Mouse (Mus musculus): ENCODE results near the gene Hsd17b1.

Hsd17b1 gene

DNA sequence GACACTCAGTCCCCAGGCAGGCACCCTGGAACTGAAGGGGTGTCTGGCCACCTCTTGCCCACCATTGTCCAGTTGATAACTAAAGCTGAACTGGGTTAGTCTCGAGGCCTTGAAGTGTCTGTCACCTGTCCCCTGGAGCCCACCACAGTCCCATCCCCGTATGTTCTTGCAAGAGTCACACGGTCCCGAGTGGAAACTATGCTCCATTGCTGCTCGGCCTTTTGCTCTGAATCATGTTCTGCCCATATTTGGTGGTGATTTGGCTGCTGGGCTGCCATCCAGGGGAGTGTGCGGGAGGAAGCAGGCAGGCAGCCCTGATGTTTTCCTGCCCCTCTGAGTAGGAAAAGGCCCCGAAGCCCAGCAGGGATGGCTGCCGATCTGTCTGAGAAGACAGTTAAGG, 18.1 kb upstream of the Hsd17b1 start:
- peak; percentile 85 for DNase-seq (ENCODE audit: low read depth)

DNA sequence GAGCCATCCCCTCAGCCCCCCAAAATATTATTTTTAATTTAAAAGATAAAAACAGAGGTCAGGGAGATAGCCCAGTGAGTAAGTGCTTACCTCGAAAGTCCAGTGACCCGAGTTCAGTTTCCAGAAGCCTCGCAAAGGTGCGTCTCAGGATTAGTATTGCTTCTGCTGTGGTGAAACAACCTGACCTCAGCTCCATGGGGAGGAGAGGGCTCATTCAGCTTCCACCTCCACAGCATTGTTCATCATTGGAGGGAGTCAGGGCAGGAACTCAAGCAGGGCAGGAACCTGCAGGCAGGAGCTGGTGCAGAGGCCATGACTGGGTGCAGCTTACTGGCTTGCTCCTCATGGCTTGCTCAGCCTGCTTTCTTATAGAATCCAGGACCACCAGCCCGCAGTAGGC, 17.2 kb upstream of the Hsd17b1 start:
- no peak for DNase-seq (ENCODE audit: low read depth)

DNA sequence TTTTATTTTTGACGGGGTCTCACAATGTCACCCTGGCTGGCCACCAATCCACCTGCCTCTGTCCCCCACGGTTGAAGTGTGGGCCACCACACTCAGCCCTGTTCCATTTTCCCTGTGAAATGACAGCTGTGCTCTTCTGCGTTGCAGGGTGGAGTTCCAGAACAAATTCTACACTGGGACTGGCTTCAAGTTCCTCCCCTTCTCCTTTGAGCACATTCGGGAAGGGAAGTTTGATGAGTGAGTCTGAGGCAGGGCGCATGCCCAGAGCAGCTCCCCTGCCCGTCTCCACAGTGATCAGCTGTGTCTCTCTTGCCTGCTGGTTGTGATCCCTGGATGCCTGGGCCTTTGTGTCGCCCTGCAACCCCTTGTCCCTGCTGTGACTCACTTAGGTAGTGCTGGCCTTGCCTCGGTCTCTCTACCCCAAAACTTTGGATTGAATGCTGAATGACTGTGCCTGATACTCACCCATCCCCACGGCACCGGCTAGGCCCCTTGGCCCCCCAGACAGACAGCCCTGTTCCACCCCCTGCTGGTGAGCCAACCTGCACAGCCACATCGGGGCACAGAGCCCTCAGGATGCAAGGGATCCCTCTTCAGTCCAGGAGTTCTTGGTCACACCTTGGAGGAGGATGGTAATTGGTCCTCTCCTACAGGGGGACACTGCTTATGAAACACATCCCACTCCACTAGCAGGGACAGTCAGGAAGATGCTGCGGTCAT, 15.9 kb upstream of the Hsd17b1 start:
- DNase-seq (ENCODE audit: low read depth), result no peak

DNA sequence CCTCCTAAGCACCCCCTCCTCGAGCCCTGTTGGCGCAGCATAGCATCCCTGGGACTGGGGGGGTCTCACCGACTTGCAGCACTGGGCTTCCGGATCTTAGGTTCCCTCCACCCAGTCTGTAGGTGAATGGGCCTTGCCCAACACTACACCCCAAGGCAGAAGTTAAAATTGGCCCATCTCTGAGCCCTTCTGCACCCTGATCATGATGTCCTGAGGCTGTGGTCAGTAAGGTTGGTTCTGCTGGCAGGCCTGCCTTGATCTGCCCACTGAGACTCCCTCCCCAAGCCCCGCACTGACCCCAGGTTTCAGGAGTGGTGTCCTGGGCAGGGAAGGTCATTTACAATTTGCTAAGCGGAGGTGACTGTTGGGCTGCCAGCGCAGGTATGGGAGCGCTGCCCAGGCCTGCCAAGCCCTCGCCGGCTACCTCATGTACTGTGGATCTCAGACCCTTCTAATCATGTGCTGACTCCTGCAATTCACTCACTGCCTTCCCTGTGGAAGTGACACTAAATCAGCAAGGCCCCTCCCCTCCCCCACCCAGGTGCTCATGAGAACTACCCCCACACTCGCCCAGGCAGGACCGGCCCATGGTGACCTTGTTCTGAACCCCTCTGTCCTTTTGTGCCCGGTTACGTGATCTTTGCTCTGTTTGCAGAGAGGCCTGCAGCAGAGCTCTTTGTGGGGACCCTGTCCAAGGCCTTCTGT, 15.1 kb upstream of the Hsd17b1 start:
- DNase-seq (ENCODE audit: low read depth), result no peak

DNA sequence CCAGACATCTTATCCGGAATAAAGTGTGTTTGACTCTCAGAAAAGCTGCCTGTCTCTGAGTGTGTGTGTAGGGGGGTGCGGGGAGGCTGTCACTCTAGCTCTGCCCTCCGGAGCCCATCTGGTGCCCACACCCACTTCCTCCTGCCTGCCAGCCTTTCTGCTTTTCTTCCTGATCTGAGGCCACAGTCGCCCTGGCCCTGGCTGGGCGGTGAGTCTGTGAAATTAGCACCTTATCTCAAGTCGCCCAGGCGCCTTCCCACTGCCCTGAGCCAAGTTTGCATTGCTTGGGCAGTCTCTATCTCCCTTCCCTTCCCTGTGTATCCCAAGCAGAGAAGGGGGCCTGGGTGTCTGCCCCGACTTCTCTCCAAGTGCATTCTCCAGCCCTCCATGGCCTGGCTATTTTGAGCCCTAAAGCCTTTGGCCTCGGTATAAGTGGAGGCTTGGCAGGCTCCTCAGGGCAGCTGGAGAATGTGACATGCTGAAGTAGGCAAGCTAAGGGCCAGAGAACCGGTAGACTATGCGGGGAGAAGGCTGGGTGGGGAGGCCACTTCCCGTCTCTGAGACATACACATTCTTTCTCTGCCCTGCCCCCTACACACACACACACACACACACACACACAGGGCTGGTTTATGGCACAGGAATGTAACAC, 14.4 kb upstream of the Hsd17b1 start:
- DNase-seq (ENCODE audit: low read depth), result no peak

DNA sequence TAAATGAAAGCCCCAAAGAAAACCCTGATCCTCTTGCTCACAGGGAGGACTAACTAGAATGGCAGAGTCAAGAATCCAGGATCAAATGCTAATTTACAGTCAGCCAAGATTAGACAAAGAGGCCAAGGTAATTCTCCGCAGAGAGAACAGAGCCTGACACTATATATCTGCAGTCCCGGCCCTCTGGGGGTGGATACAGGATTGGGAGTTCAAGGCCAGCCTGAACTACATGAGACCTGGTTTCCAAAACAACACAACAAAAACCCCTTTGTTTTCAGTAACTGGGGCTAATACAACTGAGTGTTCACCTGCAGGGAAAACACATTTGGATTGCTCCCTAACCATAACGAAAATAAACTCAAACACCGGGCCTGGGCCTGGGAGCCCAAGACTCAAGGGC, 13.7 kb upstream of the Hsd17b1 start:
- DNase-seq (ENCODE audit: low read depth), result no peak

DNA sequence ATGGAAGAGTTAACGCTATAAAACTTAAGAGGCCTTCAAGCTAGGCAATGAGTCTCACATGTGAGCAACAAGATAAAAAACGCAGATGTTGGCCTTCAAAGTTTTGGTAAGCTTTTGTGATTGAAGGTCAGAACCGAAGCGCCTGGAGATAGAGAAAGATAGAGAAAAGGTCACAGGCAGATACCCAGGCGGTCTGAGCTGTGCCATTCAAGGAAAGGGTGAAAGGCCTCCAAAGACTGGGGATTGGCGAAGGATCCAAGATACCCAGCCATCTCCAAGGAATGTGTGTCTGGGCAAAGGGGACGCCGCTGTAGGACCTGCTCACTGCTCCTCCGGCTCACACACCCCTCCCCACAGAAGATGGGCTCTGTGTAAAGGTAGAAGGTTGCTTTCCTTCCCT, 13.2 kb upstream of the Hsd17b1 start:
- no peak for DNase-seq (ENCODE audit: low read depth)

DNA sequence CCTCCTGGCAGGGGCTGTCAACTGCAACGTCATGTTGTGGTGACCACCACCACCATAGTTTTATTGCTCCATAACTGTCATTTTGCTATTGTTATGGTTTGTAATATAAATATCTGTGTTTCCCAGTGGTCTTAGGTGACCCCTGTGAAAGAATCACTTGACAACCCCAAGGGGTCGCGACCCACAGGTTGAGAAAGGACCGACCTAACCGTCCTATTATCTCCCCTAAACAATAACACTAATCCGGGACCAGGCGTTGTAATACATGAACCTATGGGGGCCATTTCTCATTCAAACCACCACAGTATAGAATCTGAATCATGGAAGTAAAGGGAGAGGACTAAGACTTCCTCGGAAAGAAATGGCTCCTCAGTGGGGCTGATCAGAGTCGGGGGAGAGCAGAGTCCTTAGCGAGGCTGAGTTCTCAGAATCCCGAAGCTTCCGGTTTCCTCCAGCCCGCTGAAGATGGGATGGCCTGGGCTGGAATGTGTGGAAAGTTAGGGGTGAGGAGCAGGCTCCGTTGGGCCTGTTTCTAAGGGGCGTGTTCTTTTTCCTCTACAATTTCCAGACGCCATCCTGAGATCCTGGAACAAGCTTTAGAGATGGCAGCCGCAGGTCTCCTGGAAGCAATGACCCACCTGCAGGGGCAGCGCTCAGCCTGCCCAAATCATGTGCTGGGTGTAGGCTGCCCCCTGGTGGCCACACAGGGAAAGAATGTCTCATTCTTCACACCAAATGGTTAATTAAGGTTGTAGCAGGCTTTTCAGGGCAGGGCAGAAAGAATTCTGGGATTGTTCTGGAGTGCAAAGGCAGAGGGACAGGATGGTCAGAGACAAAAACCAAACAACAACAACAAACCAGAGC, 11.4 kb upstream of the Hsd17b1 start:
- no peak for DNase-seq (ENCODE audit: low read depth)

DNA sequence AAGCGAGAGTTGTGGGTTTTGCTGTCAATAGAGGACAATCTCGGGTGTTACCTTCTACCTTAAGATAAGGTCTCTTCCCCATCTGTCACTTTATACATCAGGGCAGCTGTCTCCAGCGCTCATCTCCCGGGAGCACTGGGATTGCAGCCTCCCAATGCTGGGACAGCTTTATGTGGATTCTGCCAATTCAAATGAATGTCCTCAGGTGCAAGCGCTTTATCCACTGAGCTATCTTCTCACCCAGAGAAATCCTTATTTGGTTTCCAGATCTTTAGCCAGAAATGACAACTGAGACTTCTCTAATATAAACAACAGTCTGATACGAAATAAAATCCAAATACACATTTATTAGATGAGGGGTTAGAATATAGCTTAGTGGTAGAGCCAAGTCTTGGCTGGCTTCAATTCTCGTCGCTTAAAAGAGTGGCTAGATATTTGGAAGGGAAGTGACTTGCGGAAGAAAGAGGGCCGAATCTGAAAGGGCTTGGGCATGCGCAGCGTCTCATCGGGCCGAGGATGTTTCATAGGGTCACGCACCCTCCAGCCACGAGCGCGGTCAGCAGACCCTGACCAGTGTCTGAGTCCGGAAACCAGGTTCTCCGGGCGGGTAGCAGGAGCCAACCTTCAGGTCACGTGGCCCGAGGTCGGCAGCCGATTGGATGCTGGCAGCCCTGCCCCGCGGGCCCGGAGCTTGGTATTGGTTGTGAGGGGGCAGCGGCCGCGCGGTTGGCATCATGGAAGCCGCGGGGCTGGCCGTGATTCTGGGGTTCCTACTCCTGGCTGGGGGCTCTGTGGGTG, 8.6 kb upstream of the Hsd17b1 start, which contains the start of gene Naglu:
Gene Naglu (plus strand): TSS at position 622 of the 798 bp plus-strand sequence.
- DNase-seq (ENCODE audit: low read depth), result peak; percentile 87

DNA sequence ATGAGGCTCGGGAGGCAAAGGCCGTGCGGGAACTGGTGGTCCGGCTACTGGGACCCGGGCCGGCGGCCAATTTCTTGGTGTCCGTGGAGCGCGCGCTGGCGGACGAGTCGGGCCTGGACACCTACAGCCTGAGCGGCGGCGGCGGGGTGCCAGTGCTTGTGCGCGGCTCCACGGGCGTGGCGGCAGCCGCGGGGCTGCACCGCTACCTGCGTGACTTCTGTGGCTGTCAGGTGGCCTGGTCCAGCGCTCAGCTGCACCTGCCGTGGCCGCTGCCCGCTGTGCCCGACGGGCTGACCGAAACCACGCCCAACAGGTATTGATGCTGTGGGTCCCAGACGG, 8.1 kb upstream of the Hsd17b1 start:
- no peak for DNase-seq (ENCODE audit: low read depth)

DNA sequence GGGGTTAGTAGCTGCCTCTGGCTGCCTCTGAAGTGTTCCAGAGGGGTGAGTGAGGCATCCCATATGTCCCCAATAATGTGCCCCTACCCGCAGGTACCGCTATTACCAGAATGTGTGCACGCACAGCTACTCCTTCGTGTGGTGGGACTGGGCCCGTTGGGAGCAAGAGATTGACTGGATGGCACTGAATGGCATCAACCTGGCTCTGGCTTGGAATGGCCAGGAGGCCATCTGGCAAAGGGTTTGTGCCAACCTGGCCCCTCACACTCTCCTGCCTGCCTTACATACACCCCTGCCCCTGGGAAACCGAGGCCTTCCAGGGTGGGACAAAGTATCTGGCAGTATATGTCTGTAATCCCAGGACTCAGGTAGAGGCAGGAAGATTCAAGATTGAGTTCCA, 7.2 kb upstream of the Hsd17b1 start:
- no peak for DNase-seq (ENCODE audit: low read depth)

DNA sequence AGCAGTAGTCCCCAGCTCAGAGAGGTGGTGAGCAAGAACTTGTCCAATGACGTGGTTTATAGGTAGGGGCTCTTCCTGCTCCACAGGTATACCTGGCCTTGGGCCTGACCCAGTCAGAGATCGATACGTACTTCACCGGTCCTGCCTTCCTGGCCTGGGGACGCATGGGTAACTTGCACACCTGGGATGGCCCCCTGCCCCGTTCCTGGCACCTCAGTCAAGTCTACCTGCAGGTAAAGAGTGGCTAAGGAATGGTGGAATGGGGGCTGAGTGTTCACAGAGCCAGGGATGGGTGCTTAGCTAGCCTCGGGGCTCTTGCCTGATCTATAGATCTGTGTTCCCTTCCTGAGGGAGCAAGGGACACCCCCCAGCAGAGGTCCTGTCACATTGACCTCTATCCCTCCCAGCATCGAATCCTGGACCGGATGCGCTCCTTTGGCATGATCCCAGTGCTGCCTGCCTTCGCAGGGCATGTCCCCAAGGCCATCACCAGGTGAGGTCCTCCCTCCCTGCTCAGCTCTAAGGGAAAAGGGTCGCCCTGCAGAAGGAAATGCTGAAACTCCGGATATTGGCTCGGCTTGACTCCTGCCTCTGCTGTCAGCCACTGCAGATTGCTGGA, 6.3 kb upstream of the Hsd17b1 start:
- no peak for DNase-seq (ENCODE audit: low read depth)

DNA sequence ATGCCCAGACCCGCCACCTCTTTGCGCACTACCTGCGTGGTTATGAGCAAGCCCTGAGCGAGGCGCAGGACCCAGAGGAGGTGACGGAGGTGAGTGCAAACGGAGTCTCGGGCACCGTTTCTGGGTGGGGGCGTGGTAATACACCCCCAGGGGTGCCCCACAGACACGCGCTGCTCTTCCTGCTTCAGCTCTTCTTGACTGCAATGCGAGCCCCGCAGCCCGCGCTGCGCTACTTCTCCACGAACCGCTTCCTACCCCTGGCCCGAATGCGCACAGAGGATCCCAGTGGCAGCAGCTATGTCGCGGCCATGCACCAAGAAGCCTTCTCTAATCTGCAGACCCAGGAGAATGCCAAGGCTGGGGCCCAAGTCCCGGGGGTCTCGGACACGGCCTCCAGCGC, 1.5 kb downstream of the Hsd17b1 start:
- no peak for DNase-seq (ENCODE audit: low read depth)

DNA sequence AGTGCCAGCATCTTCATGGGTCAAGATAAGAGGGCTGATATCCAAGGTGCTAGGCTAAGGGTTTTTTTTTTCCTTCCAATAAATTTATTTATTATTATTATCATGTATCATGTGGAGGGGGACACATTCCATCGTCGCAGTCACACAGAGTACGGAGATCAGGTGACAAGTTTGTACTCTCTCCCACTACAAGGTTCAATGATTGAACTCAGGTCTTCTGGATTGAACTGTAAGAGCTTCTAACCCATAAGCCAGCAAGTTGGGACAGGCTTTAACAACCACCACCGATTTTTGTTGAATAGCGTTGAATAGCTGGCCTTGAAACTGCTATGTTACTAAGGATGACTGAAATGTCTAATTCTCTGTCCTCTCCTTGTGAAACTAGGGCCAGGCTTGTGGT, 2.2 kb downstream of the Hsd17b1 start:
- DNase-seq (ENCODE audit: low read depth), result no peak

DNA sequence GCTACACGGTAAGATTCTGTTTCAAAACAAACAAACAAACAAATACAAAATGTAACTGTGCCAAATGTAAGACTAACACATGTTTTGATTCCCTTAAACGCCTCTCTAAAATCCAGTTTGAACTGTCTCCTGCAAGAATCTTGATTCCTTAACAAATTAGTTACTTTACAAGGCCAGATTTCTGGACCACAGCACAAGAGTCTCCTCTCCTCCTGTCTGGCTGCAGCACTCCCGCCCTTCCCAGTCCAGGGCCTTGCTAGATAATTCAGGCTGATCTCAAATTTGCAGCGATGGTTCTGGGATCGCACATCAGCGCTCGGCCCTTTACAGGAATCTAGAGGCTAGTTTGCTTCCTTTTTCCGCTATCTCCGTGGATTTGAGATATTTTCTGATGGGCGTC, 3.4 kb downstream of the Hsd17b1 start:
- no peak for DNase-seq (ENCODE audit: low read depth)

DNA sequence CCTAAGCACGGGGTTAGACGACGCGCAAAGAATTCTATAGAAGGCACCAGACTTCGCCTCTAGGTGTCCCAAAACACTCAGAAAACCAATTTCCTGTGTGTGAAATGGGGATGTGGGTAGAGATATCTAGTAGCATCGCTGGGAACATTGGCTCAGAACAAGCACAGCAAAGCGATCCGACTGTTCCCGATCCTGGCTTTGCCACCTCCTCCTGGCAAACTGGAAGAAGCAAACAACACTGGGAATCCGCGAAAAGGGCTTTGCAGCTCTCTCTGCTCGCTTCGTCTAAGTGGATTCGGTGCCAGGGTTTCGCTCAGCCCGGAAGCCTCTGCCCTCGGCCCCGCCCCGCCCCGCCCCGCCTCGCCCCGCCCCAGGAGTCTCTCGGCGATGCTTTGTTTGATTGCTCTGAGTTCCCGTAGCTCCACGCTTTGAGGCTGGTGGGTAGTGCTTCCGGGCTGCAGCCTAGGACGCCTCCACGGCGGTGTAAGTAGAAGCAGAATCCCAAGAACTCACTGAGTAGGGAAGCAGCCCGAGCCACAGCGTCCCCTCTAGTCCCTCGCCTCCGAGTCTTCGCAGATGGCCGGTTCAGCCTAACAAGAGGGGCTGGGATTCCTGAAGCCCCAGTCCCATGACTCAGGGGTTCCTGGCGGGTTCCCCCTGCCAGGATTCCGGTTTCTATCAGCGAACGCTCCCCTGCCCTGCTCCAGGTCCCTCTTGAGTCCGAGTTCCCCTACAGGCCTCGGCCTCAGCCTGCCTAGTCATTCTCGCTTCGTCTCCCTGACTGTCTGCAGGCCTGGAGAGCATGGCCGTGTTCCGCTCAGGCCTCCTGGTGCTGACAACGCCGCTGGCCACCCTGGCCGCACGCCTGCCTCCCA, 4.2 kb downstream of the Hsd17b1 start, which contains the start of gene Coasy:
Gene Coasy (plus strand): TSS at position 358 of the 875 bp plus-strand sequence.
- DNase-seq (ENCODE audit: low read depth), result peak; percentile 70

DNA sequence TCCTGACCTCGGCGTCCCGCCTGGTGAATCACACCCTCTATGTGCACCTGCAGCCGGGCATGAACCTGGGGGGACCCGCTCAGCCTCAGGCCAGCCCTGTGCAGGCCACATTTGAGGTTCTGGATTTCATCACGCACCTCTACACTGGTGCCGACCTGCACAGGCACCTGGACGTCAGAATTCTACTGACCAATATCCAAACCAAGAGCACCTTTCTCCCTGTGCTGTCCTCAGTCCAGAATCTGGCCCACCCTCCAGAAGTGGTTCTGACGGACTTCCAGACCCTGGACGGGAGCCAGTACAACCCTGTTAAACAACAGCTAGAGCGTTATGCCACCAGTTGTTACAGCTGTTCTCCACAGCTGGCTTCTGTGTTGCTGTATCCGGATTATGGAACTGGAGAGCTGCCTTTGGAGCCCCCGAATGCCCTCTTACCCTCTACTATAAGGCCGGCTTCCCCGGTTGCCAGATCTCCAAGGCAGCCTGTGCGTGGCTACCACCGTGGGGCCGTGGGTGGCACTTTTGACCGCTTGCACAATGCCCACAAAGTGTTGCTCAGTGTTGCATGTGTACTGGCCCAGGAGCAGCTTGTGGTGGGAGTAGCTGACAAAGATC, 5.0 kb downstream of the Hsd17b1 start:
- no peak for DNase-seq (ENCODE audit: low read depth)

DNA sequence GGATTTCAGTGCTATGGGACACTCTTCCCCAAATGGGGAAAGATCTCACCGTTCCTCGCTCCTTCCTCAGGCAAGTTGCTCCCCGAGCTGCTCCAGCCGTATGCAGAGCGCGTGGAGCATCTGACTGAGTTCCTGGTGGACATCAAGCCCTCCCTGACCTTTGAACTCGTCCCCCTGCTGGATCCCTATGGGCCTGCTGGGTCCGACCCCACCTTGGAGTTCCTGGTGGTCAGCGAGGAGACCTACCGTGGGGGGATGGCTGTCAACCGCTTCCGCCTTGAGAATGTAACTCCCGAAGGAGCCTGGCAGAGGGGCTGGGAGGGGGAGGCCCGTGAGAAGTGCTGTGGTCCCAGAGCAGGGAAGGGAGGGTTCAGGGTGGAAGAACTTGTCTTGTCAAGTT, 6.0 kb downstream of the Hsd17b1 start:
- no peak for DNase-seq (ENCODE audit: low read depth)

DNA sequence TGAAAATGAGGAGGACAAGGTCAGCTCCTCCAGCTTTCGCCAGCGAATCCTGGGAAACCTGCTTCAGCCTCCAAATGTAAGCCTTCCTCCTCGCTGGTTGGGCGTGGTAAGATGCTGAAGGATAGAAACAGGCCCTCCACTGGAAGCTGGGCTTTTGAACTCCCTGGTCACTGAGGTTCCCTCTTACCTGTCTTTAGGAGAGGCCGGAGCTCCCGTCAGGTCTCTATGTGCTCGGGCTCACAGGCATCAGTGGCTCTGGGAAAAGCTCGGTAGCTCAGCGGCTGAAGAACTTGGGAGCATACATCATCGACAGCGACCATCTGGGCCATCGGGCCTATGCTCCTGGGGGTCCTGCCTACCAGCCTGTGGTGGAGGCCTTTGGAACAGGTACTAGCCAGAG, 6.6 kb downstream of the Hsd17b1 start:
- DNase-seq (ENCODE audit: low read depth), result no peak

Measured in fibroblast of lung, adult 2 months (primary cell).